Comparison of ENCODE assay signal across 8 mouse cellular contexts in genomic region chr17:14203121-14203941, GRCm38 (mm10). TPM values are rescaled to one million over a fixed set of nuclear protein-coding genes. Genes with fewer than 3 reads are reported as not detected.
DNase-seq lines count a peak whose midpoint lies in the region; ATAC-seq and TF ChIP-seq lines count a peak whose summit lies in the region.

No protein-coding gene starts in this region.

- H3K9me3 ChIP-seq in E14TG2a.4 (ENCODE audit: low read length): no peaks in the 10 kb centered on the region
- no peaks in the 10 kb centered on the region for H3K9me3 ChIP-seq in intestine, embryonic 14.5 days (ENCODE audit: control insufficient read depth, low read length)

- H3K4me3 ChIP-seq in E14TG2a.4 (replicated peaks; ENCODE audit: low read length): peak overlapping the region; percentile 95
- peak overlapping the region; percentile 65 for H3K4me3 ChIP-seq in intestine, embryonic 14.5 days (ENCODE audit: low read depth, low read length)
- peak overlapping the region; percentile 100 for H3K4me3 ChIP-seq in small intestine, adult 2 months (ENCODE audit: low read depth, low read length)

- peak; percentile 27 for DNase-seq in adrenal gland, postnatal 14 days
- peak; percentile 86 for DNase-seq in intestine, embryonic 14.5 days (ENCODE audit: low spot score)
- DNase-seq in left cerebral cortex, postnatal 14 days (ENCODE audit: low spot score in 2 of 2): peak; percentile 57 to 62
- DNase-seq in lung, postnatal 4 days: peak; percentile 57 to 83

- intact Hi-C loops in left cerebral cortex, postnatal 14 days (cut with DNase I): loop anchor here (2.0 to 10.0 kb wide), 3 partner anchors 41 to 349 kb away; no protein-coding TSS in a partner anchor

- under 1% methylated on average over 90 of the region's 97 CpGs for WGBS in intestine, embryonic 14.5 days
- WGBS in small intestine, adult 2 months: under 1% methylated on average over 97 of the region's 97 CpGs

- H3K27me3 ChIP-seq in E14TG2a.4 (ENCODE audit: insufficient read depth, low read length): peaks cover 31% of the 10 kb centered on the region
- peaks cover 22% of the 10 kb centered on the region; the same call in 1 of the 2 replicates for H3K27me3 ChIP-seq in intestine, embryonic 14.5 days (replicated peaks; ENCODE audit: control insufficient read depth, insufficient read depth, low read length)
- no peaks in the 10 kb centered on the region for H3K27me3 ChIP-seq in small intestine, adult 2 months (ENCODE audit: control insufficient read depth, insufficient read depth, low read length)

- peak overlapping the region; percentile 72 for H3K9ac ChIP-seq in intestine, embryonic 14.5 days (ENCODE audit: low read length)

- peak overlapping the region; percentile 81 for H3K27ac ChIP-seq in intestine, embryonic 14.5 days (ENCODE audit: low read depth)
- peak overlapping the region; percentile 78 for H3K27ac ChIP-seq in small intestine, adult 2 months (ENCODE audit: insufficient read depth, low read depth, low read length)

- peak; percentile 25; the same call in 1 of the 2 replicates for ATAC-seq in frontal cortex, adult (ENCODE audit: low TSS enrichment)
- peak; percentile 69 for ATAC-seq in intestine, embryonic 14.5 days (replicated peaks; ENCODE audit: low FRiP score, low TSS enrichment, low read depth)
- ATAC-seq in megakaryocyte progenitor cell, adult 5-6 weeks (replicated peaks; ENCODE audit: poor library complexity): no peak

- TF ChIP-seq CTCF in E14TG2a.4 (conservative IDR thresholded peaks at IDR 0.05; ENCODE audit: low read length): no peak
- no peak for TF ChIP-seq CTCF in small intestine, adult 2 months (IDR thresholded peaks at IDR 0.05; ENCODE audit: extremely low read depth, insufficient read length, insufficient replicate concordance, low read depth, low read length)

- H3K36me3 ChIP-seq in E14TG2a.4 (ENCODE audit: insufficient read depth, low read length): peaks cover 7% of the 10 kb centered on the region
- no peaks in the 10 kb centered on the region for H3K36me3 ChIP-seq in intestine, embryonic 14.5 days (ENCODE audit: control insufficient read depth, insufficient read depth, low read length)
- peaks cover 1% of the 10 kb centered on the region for H3K36me3 ChIP-seq in small intestine, adult 2 months (ENCODE audit: control insufficient read depth, insufficient read depth, low read length)

- H3K4me1 ChIP-seq in E14TG2a.4 (replicated peaks; ENCODE audit: low read depth, low read length): peaks cover 52% of the 10 kb centered on the region
- H3K4me1 ChIP-seq in intestine, embryonic 14.5 days (replicated peaks; ENCODE audit: control insufficient read depth, insufficient read depth, low read length): peaks cover 32% of the 10 kb centered on the region
- H3K4me1 ChIP-seq in small intestine, adult 2 months (ENCODE audit: control insufficient read depth, insufficient read depth, insufficient read length, low read length): no peaks in the 10 kb centered on the region; the same call in 1 of the 2 replicates

- H3K4me2 ChIP-seq in intestine, embryonic 14.5 days (ENCODE audit: low read length): peak overlapping the region; percentile 63

- TF ChIP-seq POLR2A in small intestine, adult 2 months (IDR thresholded peaks at IDR 0.05; ENCODE audit: low read depth, low read length): peak; percentile 34

RNA-seq across cellular contexts. Expression of gene Dact2, which starts 0.8 kb away (rescaled TPM):
- total RNA-seq in adrenal gland, postnatal 14 days (2021): 1.4 and 2.0 TPM in 2 replicates
- polyA plus RNA-seq in intestine, embryonic 14.5 days (2014; fragmentation: Nextera tagmentation; extraction: Ambion mirVana): 10.4 and 10.8 TPM in 2 replicates
- total RNA-seq in left cerebral cortex, postnatal 14 days (2021): 10 to 100 TPM; 73.7 to 87.9 TPM
- 11.1 and 43.8 TPM in 2 replicates for polyA plus RNA-seq in small intestine, adult 2 months (2012; rRNA removed)
- total RNA-seq in megakaryocyte progenitor cell, adult 5-6 weeks (2015): not detected in 2 replicates
- total RNA-seq in megakaryocyte progenitor cell, adult 5-6 weeks (2017): not detected in 2 replicates

Comparison
In these comparisons a context has a peak if more than half of its experiments do, and no peak if none do; other contexts are left out.
1. DNase-seq: peak in every context shown above with its lines; median percentile 86 in intestine, embryonic 14.5 days; 70 in lung, postnatal 4 days; 60 in left cerebral cortex, postnatal 14 days; 27 in adrenal gland, postnatal 14 days.
2. RNA of gene Dact2, which starts 0.8 kb away (total RNA-seq): 73.7 to 87.9 TPM in left cerebral cortex, postnatal 14 days; 1.4 to 2.0 TPM in adrenal gland, postnatal 14 days and not detected in megakaryocyte progenitor cell, adult 5-6 weeks; every median in the first group is over 10 times any median in the second.
3. Peak in every context shown above with its lines, with median percentiles within 50 percentile points of each other: H3K4me3 ChIP-seq.